Mouse (Mus musculus) testis, adult 2 months (tissue): ENCODE data around the gene Atg7. TPM values are rescaled to one million over a fixed set of nuclear protein-coding genes. Genes with fewer than 3 reads are reported as not detected.
A peak's percentile ranks its signal among the peaks of the same experiment; 100 is the strongest.

Source experiments
- H3K27ac ChIP-seq: fragments of 200-500 bp; 2 replicates; pipeline ENCODE4 v1.5.1; 2012; ENCODE audit warnings: low read depth, low read length; ENCODE audit not compliant: control insufficient read depth, insufficient read depth
- H3K27me3 ChIP-seq: fragments of 200-500 bp; 2 replicates; pipeline ENCODE4 v1.6.1; 2012; ENCODE audit warnings: mild to moderate bottlenecking, low read length, moderate library complexity; ENCODE audit not compliant: control insufficient read depth, insufficient read depth
- H3K36me3 ChIP-seq: fragments of 200-500 bp; 2 replicates; pipeline ENCODE4 v1.6.1; 2012; ENCODE audit warnings: mild to moderate bottlenecking, low read length; ENCODE audit not compliant: control insufficient read depth, insufficient read depth
- H3K4me1 ChIP-seq: fragments of 200-500 bp; 2 replicates; pipeline ENCODE4 v1.6.1; 2012; ENCODE audit warnings: low read length; ENCODE audit not compliant: control insufficient read depth, insufficient read depth
- H3K4me3 ChIP-seq: fragments of 200-500 bp; 2 replicates; pipeline ENCODE4 v1.5.1; 2012; ENCODE audit warnings: low read depth, mild to moderate bottlenecking, low read length, moderate library complexity, mixed read lengths; ENCODE audit not compliant: control insufficient read depth
- CTCF ChIP-seq: fragments of 200-500 bp; IDR thresholded peaks from 2 replicates; pipeline ENCODE4 v1.5.1; 2012; ENCODE audit warnings: low read depth, mild to moderate bottlenecking, inconsistent platforms, low read length, moderate library complexity; ENCODE audit not compliant: control insufficient read depth, insufficient read depth, insufficient replicate concordance
- POLR2A ChIP-seq: fragments of 200-500 bp; IDR thresholded peaks from 2 replicates; pipeline ENCODE4 v1.6.1; 2012; ENCODE audit warnings: low read depth, mild to moderate bottlenecking, inconsistent platforms, low read length, moderate library complexity; ENCODE audit not compliant: control insufficient read depth
- polyA plus RNA-seq: library from polyadenylated mRNA; depleted of rRNA; stranded (reverse); fragments of >200 nt; gene quantifications from 2 replicates; pipeline ENCODE4 v1.2.3, GENCODE M21; 2012

Gene Atg7
- polyA plus RNA-seq, 1 experiment, result 52.0 TPM

- no peak overlapping the region for H3K27ac ChIP-seq
- H3K4me1 ChIP-seq, result peaks cover 13% of the 10 kb centered on the region
- H3K4me3 ChIP-seq, result peak overlapping the region; percentile 53
- TF ChIP-seq POLR2A (no peak), CTCF (no peak)
- H3K27me3 ChIP-seq, result no peaks in the 10 kb centered on the region
- H3K36me3 ChIP-seq, result no peaks in the 10 kb centered on the region
Observed at GRCm38 (mm10) chr6:114864421-114864820, 221.5 kb downstream of the Atg7 start.

GRCm38 (mm10) chr6:114866078-114866477 is 223.2 kb downstream of the Atg7 start:
- H3K4me1 ChIP-seq, result peaks cover 13% of the 10 kb centered on the region

GRCm38 (mm10) chr6:114866619-114867018 is 223.7 kb downstream of the Atg7 start:
- Histone ChIP-seq H3K4me3 (no peak overlapping the region), H3K27ac (no peak overlapping the region), H3K36me3 (no peaks in the 10 kb centered on the region), H3K4me1 (peaks cover 13% of the 10 kb centered on the region), H3K27me3 (no peaks in the 10 kb centered on the region)
- TF ChIP-seq POLR2A, result no peak

More at GRCm38 (mm10) chr6:114866078-114866477, 223.2 kb downstream of the Atg7 start:
- Histone ChIP-seq H3K27ac (no peak overlapping the region), H3K27me3 (no peaks in the 10 kb centered on the region), H3K36me3 (no peaks in the 10 kb centered on the region), H3K4me3 (no peak overlapping the region)
- TF ChIP-seq CTCF (no peak), POLR2A (no peak)

- H3K27me3 ChIP-seq, result no peaks in the 10 kb centered on the region
- TF ChIP-seq POLR2A (no peak), CTCF (no peak)
- no peak overlapping the region for H3K27ac ChIP-seq
- H3K36me3 ChIP-seq, result no peaks in the 10 kb centered on the region
- no peak overlapping the region for H3K4me3 ChIP-seq
- H3K4me1 ChIP-seq, result peaks cover 13% of the 10 kb centered on the region
Observed at GRCm38 (mm10) chr6:114868656-114869055, 225.8 kb downstream of the Atg7 start.

- Histone ChIP-seq H3K27ac (no peak overlapping the region), H3K4me1 (peaks cover 9% of the 10 kb centered on the region)
- TF ChIP-seq CTCF (no peak), POLR2A (no peak)
Observed at GRCm38 (mm10) chr6:114869501-114870076, 226.7 kb downstream of the Atg7 start.

DNA sequence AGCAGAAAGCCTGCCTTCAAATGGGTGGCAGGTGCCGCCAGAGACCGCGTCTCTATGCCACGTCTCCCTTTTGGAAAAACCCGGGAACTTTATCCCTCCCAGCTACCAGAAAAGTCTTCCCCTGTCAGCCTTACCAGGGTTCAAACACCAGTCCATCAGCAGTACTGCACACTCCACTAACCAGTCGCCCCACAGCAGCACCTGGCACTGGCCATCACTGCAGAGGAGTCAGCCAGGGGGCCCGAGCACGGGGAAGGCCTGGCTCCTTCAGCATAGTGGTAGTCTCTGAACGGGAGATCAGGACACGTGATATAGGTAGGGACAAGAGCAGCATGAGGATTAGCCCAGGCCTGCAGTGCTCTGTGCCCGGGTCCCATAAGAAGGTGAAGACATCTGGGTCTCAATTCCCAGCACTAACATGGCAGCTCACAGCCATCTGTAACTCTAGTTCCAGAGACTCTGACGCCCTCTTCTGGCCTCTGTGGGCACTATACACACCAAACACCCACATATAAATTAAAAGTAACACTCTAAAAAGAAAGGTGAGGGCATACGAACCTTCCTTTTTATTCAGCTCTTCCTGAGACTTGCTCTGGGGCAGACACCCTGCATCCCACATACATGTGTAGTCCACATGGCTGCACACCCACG is 228.2 kb downstream of the Atg7 start:
- Histone ChIP-seq H3K27me3 (no peaks in the 10 kb centered on the region), H3K36me3 (no peaks in the 10 kb centered on the region), H3K4me3 (no peak overlapping the region), H3K4me1 (peaks cover 13% of the 10 kb centered on the region), H3K27ac (no peak overlapping the region)
- no peak for TF ChIP-seq CTCF
- no peak for TF ChIP-seq POLR2A

More at GRCm38 (mm10) chr6:114869501-114870076, 226.7 kb downstream of the Atg7 start:
- no peaks in the 10 kb centered on the region for H3K36me3 ChIP-seq
- no peak overlapping the region for H3K4me3 ChIP-seq
- no peaks in the 10 kb centered on the region for H3K27me3 ChIP-seq

DNA sequence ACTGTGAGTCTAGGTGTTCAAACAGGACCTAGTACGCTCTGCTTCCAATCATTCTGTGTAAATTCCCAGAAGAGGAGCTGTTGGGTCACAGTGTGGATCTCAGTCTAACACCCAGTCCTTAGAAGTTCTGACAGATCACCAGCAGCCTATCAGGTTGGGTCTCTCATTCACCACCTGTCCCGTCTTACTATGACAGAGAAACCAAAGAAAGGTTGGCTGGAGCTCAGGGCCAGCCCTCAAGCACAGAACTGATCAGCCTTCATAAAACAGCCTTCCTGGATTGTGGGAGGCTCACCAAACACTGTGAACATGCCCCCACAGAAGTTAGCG is 230.9 kb downstream of the Atg7 start:
- H3K36me3 ChIP-seq, result no peaks in the 10 kb centered on the region
- peak overlapping the region; percentile 37; the same call in 1 of the 2 replicates for H3K27ac ChIP-seq
- no peaks in the 10 kb centered on the region for H3K27me3 ChIP-seq
- TF ChIP-seq CTCF, result no peak
- TF ChIP-seq POLR2A, result no peak
- H3K4me3 ChIP-seq, result no peak overlapping the region
- peaks cover 13% of the 10 kb centered on the region for H3K4me1 ChIP-seq
